Comparison of ENCODE assay signal across 20 mouse cellular contexts in genomic region chr1:46905706-46906105, GRCm38 (mm10). TPM values are rescaled to one million over a fixed set of nuclear protein-coding genes. Genes with fewer than 3 reads are reported as not detected.
DNase-seq lines count a peak whose midpoint lies in the region; ATAC-seq and TF ChIP-seq lines count a peak whose summit lies in the region.
"Had no signal": no experiment of that assay in that cellular context is flagged by ENCODE, and none has a peak within 500 bp of the region (broad histone marks: within the 10 kb centered on the region; RNA-seq: fewer than 3 reads in every experiment).

No protein-coding gene starts in this region.

- H3K36me3 ChIP-seq in forebrain, postnatal 0 days (ENCODE audit: insufficient read depth), result no peaks in the 10 kb centered on the region
- H3K36me3 ChIP-seq in forebrain, embryonic 11.5 days (ENCODE audit: control insufficient read depth, insufficient read depth, low read length), result no peaks in the 10 kb centered on the region
- H3K36me3 ChIP-seq: forebrain, embryonic 15.5 days; heart, embryonic 10.5 days; midbrain, embryonic 10.5 days had no signal

- H3K4me1 ChIP-seq in forebrain, postnatal 0 days (ENCODE audit: insufficient read depth), result no peaks in the 10 kb centered on the region
- H3K4me1 ChIP-seq in forebrain, embryonic 11.5 days (replicated peaks; ENCODE audit: control insufficient read depth, insufficient read depth, low read length), result no peaks in the 10 kb centered on the region
- H3K4me1 ChIP-seq: forebrain, embryonic 15.5 days; midbrain, embryonic 10.5 days had no signal

- H3K4me2 ChIP-seq in forebrain, postnatal 0 days (ENCODE audit: low read depth), result no peak overlapping the region
- H3K4me2 ChIP-seq in forebrain, embryonic 11.5 days (ENCODE audit: low read depth, low read length, severe bottlenecking), result no peak overlapping the region
- H3K4me2 ChIP-seq: forebrain, embryonic 15.5 days had no signal

- no peak overlapping the region for H3K9ac ChIP-seq in forebrain, postnatal 0 days
- H3K9ac ChIP-seq in forebrain, embryonic 11.5 days (ENCODE audit: low read length), result no peak overlapping the region
- H3K9ac ChIP-seq: forebrain, embryonic 15.5 days; liver, embryonic 14.5 days had no signal

- DNase-seq in forebrain, postnatal 0 days, result peak; percentile 41
- no peak for DNase-seq in forebrain, embryonic 11.5 days (ENCODE audit: low spot score)
- peak; percentile 37 to 53 for DNase-seq in spleen, postnatal 36 days (ENCODE audit: low spot score in 2 of 2)
- DNase-seq in spleen, adult 12 weeks (ENCODE audit: low spot score), result no peak
- no peak for DNase-seq in urinary bladder, adult 2 months (ENCODE audit: low spot score)
- DNase-seq in lung, postnatal 10 days, result no peak
- no peak for DNase-seq in kidney, postnatal 10 days
- DNase-seq: cerebellum, adult 9-10 months; embryo, embryonic 11 days; gastrocnemius, postnatal 14 days; heart, postnatal 14 days; kidney, adult 8-10 months; left cerebral cortex, postnatal 4 days had no signal

- no peak overlapping the region for H3K27ac ChIP-seq in forebrain, postnatal 0 days (ENCODE audit: low read depth, low read length)
- no peak overlapping the region for H3K27ac ChIP-seq in forebrain, embryonic 11.5 days (ENCODE audit: low read depth, low read length)
- H3K27ac ChIP-seq: forebrain, embryonic 15.5 days; heart, embryonic 10.5 days; liver, embryonic 14.5 days; midbrain, embryonic 10.5 days had no signal

- WGBS in forebrain, postnatal 0 days, result 72% methylated on average over 5 of the region's 5 CpGs
- WGBS in forebrain, embryonic 11.5 days, result 90% methylated on average over 5 of the region's 5 CpGs

- no peak overlapping the region for H3K4me3 ChIP-seq in forebrain, postnatal 0 days (ENCODE audit: low read depth, low read length)
- H3K4me3 ChIP-seq in forebrain, embryonic 11.5 days (ENCODE audit: low read depth, low read length), result no peak overlapping the region
- H3K4me3 ChIP-seq: forebrain, embryonic 15.5 days; heart, embryonic 10.5 days; midbrain, embryonic 10.5 days had no signal

- no peaks in the 10 kb centered on the region for H3K27me3 ChIP-seq in forebrain, postnatal 0 days (ENCODE audit: insufficient read depth, low read length)
- H3K27me3 ChIP-seq in forebrain, embryonic 11.5 days (ENCODE audit: control insufficient read depth, insufficient read depth, low read length), result no peaks in the 10 kb centered on the region
- H3K27me3 ChIP-seq: forebrain, embryonic 15.5 days had no signal

- no peak for TF ChIP-seq CTCF in forebrain, postnatal 0 days (IDR thresholded peaks at IDR 0.05; ENCODE audit: low read depth)

- ATAC-seq in forebrain, postnatal 0 days, result 0 out of 2 replicates have a peak, but pooled peaks have one; percentile 38
- no peak for ATAC-seq in forebrain, embryonic 11.5 days (replicated peaks; ENCODE audit: low FRiP score)
- ATAC-seq in megakaryocyte, adult 5-6 weeks (ENCODE audit: poor library complexity, severe bottlenecking), result peak; percentile 93
- ATAC-seq: forebrain, embryonic 15.5 days; hindbrain, embryonic 16.5 days; lung, postnatal 0 days had no signal

- no peaks in the 10 kb centered on the region for H3K9me3 ChIP-seq in forebrain, postnatal 0 days (ENCODE audit: low read length)
- H3K9me3 ChIP-seq in forebrain, embryonic 11.5 days (ENCODE audit: control insufficient read depth, low read length), result no peaks in the 10 kb centered on the region
- H3K9me3 ChIP-seq: forebrain, embryonic 15.5 days; heart, embryonic 10.5 days; midbrain, embryonic 10.5 days had no signal

RNA-seq across cellular contexts. Expression of gene Slc39a10, which starts 13.1 kb away (rescaled TPM):
- 70.0 and 79.9 TPM in 2 replicates for total RNA-seq in forebrain, postnatal 0 days (2014; rRNA removed)
- polyA plus RNA-seq in forebrain, postnatal 0 days (2015; fragmentation: Nextera tagmentation; extraction: Ambion mirVana), result 36.3 and 48.3 TPM in 2 replicates
- 76.5 and 78.4 TPM in 2 replicates for polyA plus RNA-seq in forebrain, embryonic 11.5 days (2014; fragmentation: Nextera tagmentation; extraction: Ambion mirVana)
- total RNA-seq in megakaryocyte, adult 5-6 weeks (2015), result 17.0 and 17.8 TPM in 2 replicates
- total RNA-seq in megakaryocyte, adult 5-6 weeks (2017), result 15.8 and 16.3 TPM in 2 replicates
- polyA plus RNA-seq in urinary bladder, adult 2 months (2012; rRNA removed), result 16.0 and 17.1 TPM in 2 replicates

Comparison
In these comparisons a context has a peak if more than half of its experiments do, and no peak if none do; other contexts are left out.
1. DNase-seq: peak in forebrain, postnatal 0 days (single experiment) and spleen, postnatal 36 days (2 of 2); none in forebrain, embryonic 11.5 days (single experiment), spleen, adult 12 weeks (single experiment), urinary bladder, adult 2 months (single experiment), lung, postnatal 10 days (single experiment) and kidney, postnatal 10 days (single experiment).